In genomic region chr13:48732168-48732841, GRCm38 (mm10) we compare ENCODE assay signal across 8 mouse cellular contexts.
DNase-seq lines count a peak whose midpoint lies in the region; ATAC-seq lines count a peak whose summit lies in the region.

No protein-coding gene starts in this region.

- H3K27ac ChIP-seq in forebrain, embryonic 11.5 days (ENCODE audit: low read depth, low read length) = no peak overlapping the region
- no peak overlapping the region for H3K27ac ChIP-seq in liver, embryonic 13.5 days
- H3K27ac ChIP-seq in neural tube, embryonic 13.5 days (replicated peaks) = no peak overlapping the region

- H3K27me3 ChIP-seq in forebrain, embryonic 11.5 days (ENCODE audit: control insufficient read depth, insufficient read depth, low read length) = peaks cover 44% of the 10 kb centered on the region
- H3K27me3 ChIP-seq in liver, embryonic 13.5 days = peaks cover 81% of the 10 kb centered on the region
- H3K27me3 ChIP-seq in neural tube, embryonic 13.5 days = peaks cover 85% of the 10 kb centered on the region

- H3K36me3 ChIP-seq in forebrain, embryonic 11.5 days (ENCODE audit: control insufficient read depth, insufficient read depth, low read length) = no peaks in the 10 kb centered on the region
- H3K36me3 ChIP-seq in liver, embryonic 13.5 days = no peaks in the 10 kb centered on the region
- no peaks in the 10 kb centered on the region for H3K36me3 ChIP-seq in neural tube, embryonic 13.5 days

- no peak overlapping the region for H3K4me3 ChIP-seq in forebrain, embryonic 11.5 days (ENCODE audit: low read depth, low read length)
- no peak overlapping the region for H3K4me3 ChIP-seq in liver, embryonic 13.5 days (replicated peaks)
- H3K4me3 ChIP-seq in neural tube, embryonic 13.5 days = 0 out of 2 replicates have a peak overlapping the region, but pooled peaks have one; percentile 4

- 3% methylated on average over 29 of the region's 29 CpGs for WGBS in forebrain, embryonic 11.5 days
- 4% methylated on average over 29 of the region's 29 CpGs for WGBS in liver, embryonic 13.5 days (ENCODE audit: insufficient replicate concordance)
- WGBS in neural tube, embryonic 13.5 days = 3% methylated on average over 29 of the region's 29 CpGs

- peaks cover 6% of the 10 kb centered on the region for H3K4me1 ChIP-seq in forebrain, embryonic 11.5 days (replicated peaks; ENCODE audit: control insufficient read depth, insufficient read depth, low read length)
- H3K4me1 ChIP-seq in liver, embryonic 13.5 days (replicated peaks) = peaks cover 16% of the 10 kb centered on the region
- H3K4me1 ChIP-seq in neural tube, embryonic 13.5 days (replicated peaks) = peaks cover 19% of the 10 kb centered on the region

- H3K4me2 ChIP-seq in forebrain, embryonic 11.5 days (ENCODE audit: low read depth, low read length, severe bottlenecking) = peak overlapping the region; percentile 11; the same call in 1 of the 2 replicates
- 0 out of 2 replicates have a peak overlapping the region, but pooled peaks have one; percentile 26 for H3K4me2 ChIP-seq in liver, embryonic 13.5 days
- no peak overlapping the region for H3K4me2 ChIP-seq in neural tube, embryonic 13.5 days

- no peak for ATAC-seq in forebrain, embryonic 11.5 days (replicated peaks; ENCODE audit: low FRiP score)
- ATAC-seq in liver, embryonic 13.5 days (ENCODE audit: low read depth) = no peak
- peak; percentile 15; the same call in 1 of the 2 replicates for ATAC-seq in neural tube, embryonic 13.5 days (ENCODE audit: low read depth)
- ATAC-seq in erythroid progenitor cell, adult 5-6 weeks (replicated peaks; ENCODE audit: low FRiP score, poor library complexity, severe bottlenecking) = no peak

- no peaks in the 10 kb centered on the region for H3K9me3 ChIP-seq in forebrain, embryonic 11.5 days (ENCODE audit: control insufficient read depth, low read length)
- H3K9me3 ChIP-seq in liver, embryonic 13.5 days (replicated peaks) = no peaks in the 10 kb centered on the region
- no peaks in the 10 kb centered on the region for H3K9me3 ChIP-seq in neural tube, embryonic 13.5 days

- DNase-seq in adrenal gland, adult 18-20 months (ENCODE audit: low spot score in 2 of 2) = peak; percentile 18 to 33
- no peak for DNase-seq in adrenal gland, postnatal 4 days (ENCODE audit: low spot score in 2 of 2)
- DNase-seq in adrenal gland, postnatal 36 days = peak; percentile 33 to 38
- peak; percentile 70 for DNase-seq in forebrain, embryonic 11.5 days (ENCODE audit: low spot score)
- DNase-seq in induced T-regulatory cell, adult 2 months (ENCODE audit: low read depth) = peak; percentile 43
- DNase-seq in liver, embryonic 13.5 days = no peak

- no peak overlapping the region for H3K9ac ChIP-seq in forebrain, embryonic 11.5 days (ENCODE audit: low read length)
- H3K9ac ChIP-seq in liver, embryonic 13.5 days = no peak overlapping the region
- no peak overlapping the region for H3K9ac ChIP-seq in neural tube, embryonic 13.5 days

Comparison
In these comparisons a context has a peak if more than half of its experiments do, and no peak if none do; other contexts are left out.
1. DNase-seq: peak in adrenal gland, adult 18-20 months (2 of 2), adrenal gland, postnatal 36 days (2 of 2), forebrain, embryonic 11.5 days (single experiment) and induced T-regulatory cell, adult 2 months (single experiment); none in adrenal gland, postnatal 4 days (0 of 2) and liver, embryonic 13.5 days (single experiment).